Mouse (Mus musculus) kidney, embryonic 15.5 days (tissue): ENCODE results near the gene Clec2d. TPM values are rescaled to one million over a fixed set of nuclear protein-coding genes. Genes with fewer than 3 reads are reported as not detected.
A peak's percentile ranks its signal among the peaks of the same experiment; 100 is the strongest.

Experiments
- ATAC-seq: fragments of 200-750 bp; cut with Nextera tagmentation; replicated peaks from 2 replicates; pipeline ENCODE4 v1.8.0; 2017; ENCODE audit warnings: moderate TSS enrichment; ENCODE audit not compliant: low FRiP score
- H3K27ac ChIP-seq: fragments of 300-500 bp; sonication (generic); 2 replicates; pipeline ENCODE4 v1.5.1; 2015; ENCODE audit warnings: mild to moderate bottlenecking, inconsistent platforms
- H3K27me3 ChIP-seq: fragments of 300-500 bp; sonication (generic); 2 replicates; pipeline ENCODE4 v1.6.1; 2015; ENCODE audit warnings: inconsistent platforms
- H3K36me3 ChIP-seq: fragments of 300-500 bp; sonication (generic); 2 replicates; pipeline ENCODE4 v1.6.1; 2015; ENCODE audit warnings: inconsistent platforms
- H3K4me1 ChIP-seq: fragments of 300-500 bp; sonication (generic); 2 replicates; pipeline ENCODE4 v1.6.1; 2015; ENCODE audit warnings: inconsistent platforms
- H3K4me2 ChIP-seq: fragments of 300-500 bp; sonication (generic); 2 replicates; pipeline ENCODE4 v1.6.1; 2015; ENCODE audit warnings: moderate library complexity, mild to moderate bottlenecking, inconsistent platforms
- H3K4me3 ChIP-seq: fragments of 300-500 bp; sonication (generic); replicated peaks from 2 replicates; pipeline ENCODE4 v1.5.1; 2015; ENCODE audit warnings: mild to moderate bottlenecking, inconsistent platforms
- H3K9ac ChIP-seq: fragments of 300-500 bp; sonication (generic); 2 replicates; pipeline ENCODE4 v1.6.1; 2015; ENCODE audit warnings: mild to moderate bottlenecking, inconsistent platforms
- H3K9me3 ChIP-seq: fragments of 300-500 bp; sonication (generic); replicated peaks from 2 replicates; pipeline ENCODE4 v1.6.1; 2016; ENCODE audit warnings: inconsistent platforms
- WGBS: fragments of 180-500 bp; shearing (Covaris S2); methylation state at CpG from one replicate; pipeline ENCODE4 v1.1.7; 2015; ENCODE audit warnings: mixed read lengths; 5-methylcytosine and 5-hydroxymethylcytosine counted together
- microRNA-seq: library from miRNA; unstranded; fragments of <30 nt; microRNA quantifications from one replicate; pipeline ENCODE4, GENCODE M21; 2016
- polyA plus RNA-seq: library from polyadenylated mRNA; unstranded; fragments of >200 nt; fragmentation: Nextera tagmentation; extraction: Ambion mirVana; gene quantifications from 2 replicates; pipeline ENCODE4 v1.2.1, GENCODE M21; 2015

The Clec2d gene
- polyA plus RNA-seq, 1 experiment from 2014 or later, result 0.51 TPM

GRCm38 (mm10) chr6:129232005-129232841 is 51.8 kb downstream of the Clec2d start:
- ATAC-seq, result no peak
- Histone ChIP-seq H3K9ac (no peak overlapping the region), H3K4me1 (peaks cover 14% of the 10 kb centered on the region; the same call in 1 of the 2 replicates), H3K4me2 (no peak overlapping the region), H3K4me3 (no peak overlapping the region), H3K36me3 (no peaks in the 10 kb centered on the region), H3K27me3 (no peaks in the 10 kb centered on the region), H3K9me3 (no peaks in the 10 kb centered on the region), H3K27ac (peak overlapping the region; percentile 60; the same call in 1 of the 2 replicates)
- 68% methylated on average over 5 of the region's 5 CpGs for WGBS

GRCm38 (mm10) chr6:129232842-129233205 is 52.4 kb downstream of the Clec2d start:
- no peaks in the 10 kb centered on the region for H3K36me3 ChIP-seq
- H3K4me2 ChIP-seq, result no peak overlapping the region
- no peak overlapping the region for H3K4me3 ChIP-seq
- H3K27me3 ChIP-seq, result no peaks in the 10 kb centered on the region
- H3K9ac ChIP-seq, result no peak overlapping the region
- H3K9me3 ChIP-seq, result no peaks in the 10 kb centered on the region
- H3K27ac ChIP-seq, result 0 out of 2 replicates have a peak overlapping the region, but pooled peaks have one; percentile 7
- peaks cover 20% of the 10 kb centered on the region for H3K4me1 ChIP-seq
- ATAC-seq, result no peak
- 73% methylated on average over 9 of the region's 9 CpGs for WGBS

- Histone ChIP-seq H3K9me3 (no peaks in the 10 kb centered on the region), H3K9ac (no peak overlapping the region), H3K4me2 (no peak overlapping the region), H3K27me3 (no peaks in the 10 kb centered on the region), H3K27ac (peak overlapping the region; percentile 18), H3K4me1 (peaks cover 20% of the 10 kb centered on the region), H3K36me3 (no peaks in the 10 kb centered on the region), H3K4me3 (no peak overlapping the region)
- 83% methylated on average over 6 of the region's 6 CpGs for WGBS
- no peak for ATAC-seq
Observed at GRCm38 (mm10) chr6:129233366-129233954, 53.0 kb downstream of the Clec2d start.

GRCm38 (mm10) chr6:129233955-129234369 is 53.5 kb downstream of the Clec2d start:
- peaks cover 17% of the 10 kb centered on the region for H3K4me1 ChIP-seq
- 83% methylated on average over 16 of the region's 18 CpGs for WGBS
- no peaks in the 10 kb centered on the region for H3K27me3 ChIP-seq
- ATAC-seq, result no peak
- no peak overlapping the region for H3K4me2 ChIP-seq
- peak overlapping the region; percentile 18 for H3K27ac ChIP-seq
- H3K36me3 ChIP-seq, result no peaks in the 10 kb centered on the region
- no peak overlapping the region for H3K4me3 ChIP-seq
- no peak overlapping the region for H3K9ac ChIP-seq
- H3K9me3 ChIP-seq, result no peaks in the 10 kb centered on the region

- no peaks in the 10 kb centered on the region for H3K27me3 ChIP-seq
- H3K4me3 ChIP-seq, result no peak overlapping the region
- no peak overlapping the region for H3K9ac ChIP-seq
- H3K27ac ChIP-seq, result peak overlapping the region; percentile 18
- H3K4me2 ChIP-seq, result no peak overlapping the region
- H3K9me3 ChIP-seq, result no peaks in the 10 kb centered on the region
- H3K4me1 ChIP-seq, result peaks cover 16% of the 10 kb centered on the region
- no peak for ATAC-seq
- 74% methylated on average over 8 of the region's 8 CpGs for WGBS
- no peaks in the 10 kb centered on the region for H3K36me3 ChIP-seq
Observed at GRCm38 (mm10) chr6:129234456-129235360, 54.3 kb downstream of the Clec2d start.

- Histone ChIP-seq H3K4me2 (no peak overlapping the region), H3K27ac (peak overlapping the region; percentile 18), H3K4me1 (peaks cover 11% of the 10 kb centered on the region), H3K4me3 (no peak overlapping the region), H3K36me3 (no peaks in the 10 kb centered on the region), H3K27me3 (no peaks in the 10 kb centered on the region), H3K9ac (no peak overlapping the region), H3K9me3 (no peaks in the 10 kb centered on the region)
- ATAC-seq, result no peak
- WGBS, result 74% methylated on average over 5 of the region's 5 CpGs
Observed at GRCm38 (mm10) chr6:129235855-129236461, 55.5 kb downstream of the Clec2d start.

Small RNA genes within 50 kb of the gene (microRNA-seq; reads per million reads assigned to microRNA genes)
- not detected for gene Gm27514

Other genes starting within 250 kb of the Clec2d start
- gene Clec2g, start 246.2 kb upstream of the Clec2d start, polyA plus RNA-seq, result 0.06 TPM in 1 of 2 replicates, not detected in the other
- 0.26 and 0.29 TPM in 2 replicates for gene Klrb1f, start 134.7 kb upstream of the Clec2d start, polyA plus RNA-seq
- gene Clec2e, start 79.7 kb upstream of the Clec2d start, polyA plus RNA-seq, result 0.06 TPM in 1 of 2 replicates, not detected in the other
- gene Cd69, start 94.8 kb downstream of the Clec2d start, polyA plus RNA-seq, result not detected in 2 replicates
- gene 4922502D21Rik, start 151.2 kb downstream of the Clec2d start, polyA plus RNA-seq, result not detected in 2 replicates
- gene Clec12a, start 162.1 kb downstream of the Clec2d start, polyA plus RNA-seq, result 0.71 and 1.2 TPM in 2 replicates
- not detected in 2 replicates for gene Clec12b, start 205.3 kb downstream of the Clec2d start, polyA plus RNA-seq
- gene Clec1b, start 216.7 kb downstream of the Clec2d start, polyA plus RNA-seq, result 2.2 and 2.7 TPM in 2 replicates
- 0.45 and 0.55 TPM in 2 replicates for gene Clec9a, start 228.2 kb downstream of the Clec2d start, polyA plus RNA-seq